Mouse (Mus musculus) cerebellum, postnatal 36 days (tissue): ENCODE results near the gene Stom.

Source experiments
- DNase-seq, 2 experiments: peaks; one replicate each; pipeline ENCODE4 v3.0.0; 2021 to 2022; ENCODE audit warnings: mixed read lengths in 2 of 2

The Stom gene

GRCm38 (mm10) chr2:35271817-35272216, 65.0 kb downstream of the Stom start:
- no peak for DNase-seq

GRCm38 (mm10) chr2:35270531-35270984, 66.2 kb downstream of the Stom start:
- peak; percentile 48 to 51 for DNase-seq

GRCm38 (mm10) chr2:35269716-35270260, 67.0 kb downstream of the Stom start:
- DNase-seq: no peak

- DNase-seq: no peak
Measured at GRCm38 (mm10) chr2:35269136-35269535, 67.6 kb downstream of the Stom start.

GRCm38 (mm10) chr2:35267876-35268566, 68.8 kb downstream of the Stom start:
- DNase-seq: no peak

GRCm38 (mm10) chr2:35267156-35267875, 69.5 kb downstream of the Stom start:
- DNase-seq: no peak

GRCm38 (mm10) chr2:35266251-35266905, 70.4 kb downstream of the Stom start:
- DNase-seq: no peak

- no peak for DNase-seq
Measured at GRCm38 (mm10) chr2:35265775-35266174, 71.0 kb downstream of the Stom start.

- DNase-seq: no peak
Measured at GRCm38 (mm10) chr2:35265296-35265695, 71.5 kb downstream of the Stom start.

- DNase-seq: no peak
Measured at GRCm38 (mm10) chr2:35264095-35264494, 72.7 kb downstream of the Stom start.
